Mouse (Mus musculus): ENCODE results near the gene Slc37a1.

DNA sequence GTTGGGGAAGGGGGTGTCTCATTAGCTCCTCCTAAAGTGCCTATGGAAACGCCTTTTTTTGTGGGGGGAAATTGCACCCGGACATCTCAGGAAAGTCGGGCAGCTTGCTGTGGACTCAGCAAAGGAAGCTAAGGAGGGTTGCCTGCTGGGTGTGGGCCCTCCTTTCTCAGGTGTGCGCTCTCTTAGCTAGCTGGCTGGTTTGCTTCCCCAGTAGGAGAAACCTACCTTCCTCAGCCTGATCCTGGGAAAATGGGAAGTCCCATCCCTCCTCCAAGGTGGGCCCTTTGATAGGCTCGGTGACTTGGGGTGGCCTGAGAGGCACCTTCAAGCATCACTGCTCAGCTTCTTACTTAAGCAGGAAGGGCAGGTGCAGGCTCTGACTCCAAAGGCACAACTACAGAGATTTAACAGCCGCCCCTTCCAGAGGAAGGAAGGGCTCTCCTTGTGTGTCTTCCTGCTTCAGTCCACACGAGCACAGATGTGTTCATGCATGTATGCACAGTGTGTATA, 100.2 kb downstream of the Slc37a1 start:
- no peak for TF ChIP-seq EP300 (IDR thresholded peaks at IDR 0.05; ENCODE audit: insufficient read depth, low read depth, low read length)
- no peak for TF ChIP-seq POLR2A (IDR thresholded peaks at IDR 0.05; ENCODE audit: insufficient read depth, low read depth, low read length)
- TF ChIP-seq CTCF (IDR thresholded peaks at IDR 0.05) = no peak
